Mouse (Mus musculus) kidney, adult 2 months (tissue): ENCODE measurements around the gene Kalrn. TPM values are rescaled to one million over a fixed set of nuclear protein-coding genes. Genes with fewer than 3 reads are reported as not detected.
A peak's percentile ranks its signal among the peaks of the same experiment; 100 is the strongest.

Experiments used
- DNase-seq: peaks from one replicate; pipeline ENCODE4 v3.0.0; 2021
- H3K27ac ChIP-seq: fragments of 200-500 bp; 2 replicates; pipeline ENCODE4 v1.5.1; 2012; ENCODE audit warnings: low read depth, low read length, control low read depth, inconsistent platforms; ENCODE audit not compliant: insufficient read depth
- H3K27me3 ChIP-seq: fragments of 200-500 bp; replicated peaks from 2 replicates; pipeline ENCODE4 v1.6.1; 2012; ENCODE audit warnings: mild to moderate bottlenecking, moderate library complexity, low read length, inconsistent platforms; ENCODE audit not compliant: control insufficient read depth, insufficient read depth
- H3K36me3 ChIP-seq: fragments of 200-500 bp; 2 replicates; pipeline ENCODE4 v1.6.1; 2012; ENCODE audit warnings: mild to moderate bottlenecking, moderate library complexity, low read length, inconsistent platforms; ENCODE audit not compliant: control insufficient read depth, insufficient read depth
- H3K4me1 ChIP-seq: fragments of 200-500 bp; 2 replicates; pipeline ENCODE4 v1.6.1; 2011; ENCODE audit warnings: low read length; ENCODE audit not compliant: control insufficient read depth, insufficient read depth
- H3K4me3 ChIP-seq: fragments of 200-500 bp; 2 replicates; pipeline ENCODE4 v1.5.1; 2011; ENCODE audit warnings: mild to moderate bottlenecking, low read depth, low read length, control low read depth; ENCODE audit not compliant: insufficient read depth
- CTCF ChIP-seq: fragments of 200-500 bp; conservative IDR thresholded peaks from 2 replicates; pipeline ENCODE4 v1.5.1; 2011; ENCODE audit warnings: low read depth, mild to moderate bottlenecking, control low read depth, low read length, moderate library complexity, mixed read lengths; ENCODE audit not compliant: insufficient read depth, insufficient read length
- POLR2A ChIP-seq: fragments of 200-500 bp; IDR thresholded peaks from one replicate; pipeline ENCODE4 v1.6.1; 2011; ENCODE audit warnings: low read depth, low read length, control low read depth
- WGBS: fragments of 180-500 bp; shearing (Covaris S2); methylation state at CpG from one replicate; pipeline ENCODE4 v1.1.7; 2018; 5-methylcytosine and 5-hydroxymethylcytosine counted together
- polyA plus RNA-seq: library from polyadenylated mRNA; depleted of rRNA; stranded (reverse); fragments of >200 nt; gene quantifications from 2 replicates; pipeline ENCODE4 v1.2.3, GENCODE M21; 2012

Kalrn gene
- polyA plus RNA-seq, 1 experiment: 8.6 TPM

- Histone ChIP-seq H3K36me3 (no peaks in the 10 kb centered on the region), H3K27me3 (no peaks in the 10 kb centered on the region), H3K27ac (no peak overlapping the region), H3K4me3 (no peak overlapping the region), H3K4me1 (no peaks in the 10 kb centered on the region)
- TF ChIP-seq POLR2A: no peak
- whole genome bisulfite sequencing: 21% methylated on average over 3 of the region's 3 CpGs
- DNase-seq: no peak
Measured at GRCm38 (mm10) chr16:34595294-34595693, 22.0 kb upstream of the Kalrn start.

- Histone ChIP-seq H3K27me3 (no peaks in the 10 kb centered on the region), H3K36me3 (no peaks in the 10 kb centered on the region), H3K27ac (no peak overlapping the region), H3K4me1 (no peaks in the 10 kb centered on the region), H3K4me3 (no peak overlapping the region)
- no peak for DNase-seq
- WGBS: 61% methylated on average over 8 of the region's 8 CpGs
- TF ChIP-seq POLR2A: no peak
- TF ChIP-seq CTCF: no peak
Measured at GRCm38 (mm10) chr16:34594597-34595262, 21.4 kb upstream of the Kalrn start.

DNA sequence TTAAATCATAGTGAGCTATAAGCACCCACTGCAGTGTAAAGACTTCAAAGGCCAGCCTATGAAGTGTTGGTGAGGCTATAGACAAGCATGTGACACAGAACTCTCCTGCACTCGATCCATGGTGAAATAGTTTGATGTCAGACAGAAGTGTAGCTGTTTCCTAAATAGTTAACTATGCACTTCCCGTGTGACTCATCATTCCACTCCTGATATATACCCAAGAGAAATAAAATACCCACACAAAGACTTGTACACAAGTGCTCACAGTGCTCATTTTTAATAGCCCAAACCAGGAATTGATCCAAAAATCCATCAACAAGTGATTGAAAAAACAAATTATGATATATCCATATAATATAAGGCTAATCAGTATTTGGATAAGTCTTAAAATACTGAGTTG, 19.4 kb upstream of the Kalrn start:
- WGBS: 61% methylated on average over 2 of the region's 2 CpGs
- no peak for DNase-seq
- Histone ChIP-seq H3K27ac (no peak overlapping the region), H3K4me1 (no peaks in the 10 kb centered on the region), H3K36me3 (no peaks in the 10 kb centered on the region), H3K4me3 (no peak overlapping the region), H3K27me3 (no peaks in the 10 kb centered on the region)
- TF ChIP-seq POLR2A (no peak), CTCF (no peak)

GRCm38 (mm10) chr16:34591934-34592333, 18.6 kb upstream of the Kalrn start:
- Histone ChIP-seq H3K27ac (no peak overlapping the region), H3K27me3 (no peaks in the 10 kb centered on the region), H3K4me1 (no peaks in the 10 kb centered on the region), H3K4me3 (no peak overlapping the region), H3K36me3 (no peaks in the 10 kb centered on the region)
- WGBS: 96% methylated on average over 1 of the region's 1 CpGs
- TF ChIP-seq CTCF (no peak), POLR2A (no peak)
- no peak for DNase-seq

DNA sequence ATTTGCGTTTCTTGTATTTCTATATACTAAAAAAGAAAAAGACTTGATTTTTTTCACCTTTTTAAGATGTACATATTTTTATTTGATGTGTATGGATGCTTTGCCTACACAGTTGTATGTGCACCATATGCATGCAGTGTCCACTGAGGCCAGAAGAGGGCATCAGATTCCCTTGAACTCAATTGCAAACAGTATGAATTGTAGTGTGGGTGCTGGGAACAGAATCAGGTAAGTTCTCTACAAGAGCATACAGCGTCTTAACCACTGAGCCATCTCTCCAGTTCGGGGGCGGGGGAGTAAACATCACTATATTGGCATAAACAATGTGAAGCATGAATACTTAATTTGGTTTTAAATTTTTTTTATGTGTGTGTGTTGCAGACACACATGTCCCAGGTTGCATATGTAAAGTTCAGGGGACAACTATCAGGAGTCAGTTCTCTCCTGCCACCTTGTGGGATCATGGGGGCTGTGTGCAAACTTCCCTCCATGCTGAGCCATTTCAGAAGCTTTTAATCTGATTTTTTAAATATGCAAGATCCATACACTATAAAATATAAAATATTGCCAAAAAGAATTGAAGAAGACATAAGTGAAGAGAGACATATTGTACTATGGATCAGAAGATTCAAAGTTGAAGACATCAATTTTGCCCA, 6.5 kb upstream of the Kalrn start:
- Histone ChIP-seq H3K27ac (no peak overlapping the region), H3K27me3 (no peaks in the 10 kb centered on the region)
- no peak for TF ChIP-seq CTCF

GRCm38 (mm10) chr16:34573856-34574491, 642 bp upstream of the Kalrn start:
- peaks cover 3% of the 10 kb centered on the region; the same call in 1 of the 2 replicates for H3K4me1 ChIP-seq
- TF ChIP-seq POLR2A: no peak
- no peak for TF ChIP-seq CTCF
- peak overlapping the region; percentile 61 for H3K4me3 ChIP-seq
- no peak overlapping the region for H3K27ac ChIP-seq
- DNase-seq: no peak
- H3K27me3 ChIP-seq: no peaks in the 10 kb centered on the region
- no peaks in the 10 kb centered on the region for H3K36me3 ChIP-seq
- WGBS: 3% methylated on average over 41 of the region's 42 CpGs

More for the DNA sequence above, 6.5 kb upstream of the Kalrn start:
- Histone ChIP-seq H3K4me3 (no peak overlapping the region), H3K4me1 (no peaks in the 10 kb centered on the region), H3K36me3 (no peaks in the 10 kb centered on the region)
- DNase-seq: no peak
- over 99% methylated on average over 4 of the region's 4 CpGs for WGBS

DNA sequence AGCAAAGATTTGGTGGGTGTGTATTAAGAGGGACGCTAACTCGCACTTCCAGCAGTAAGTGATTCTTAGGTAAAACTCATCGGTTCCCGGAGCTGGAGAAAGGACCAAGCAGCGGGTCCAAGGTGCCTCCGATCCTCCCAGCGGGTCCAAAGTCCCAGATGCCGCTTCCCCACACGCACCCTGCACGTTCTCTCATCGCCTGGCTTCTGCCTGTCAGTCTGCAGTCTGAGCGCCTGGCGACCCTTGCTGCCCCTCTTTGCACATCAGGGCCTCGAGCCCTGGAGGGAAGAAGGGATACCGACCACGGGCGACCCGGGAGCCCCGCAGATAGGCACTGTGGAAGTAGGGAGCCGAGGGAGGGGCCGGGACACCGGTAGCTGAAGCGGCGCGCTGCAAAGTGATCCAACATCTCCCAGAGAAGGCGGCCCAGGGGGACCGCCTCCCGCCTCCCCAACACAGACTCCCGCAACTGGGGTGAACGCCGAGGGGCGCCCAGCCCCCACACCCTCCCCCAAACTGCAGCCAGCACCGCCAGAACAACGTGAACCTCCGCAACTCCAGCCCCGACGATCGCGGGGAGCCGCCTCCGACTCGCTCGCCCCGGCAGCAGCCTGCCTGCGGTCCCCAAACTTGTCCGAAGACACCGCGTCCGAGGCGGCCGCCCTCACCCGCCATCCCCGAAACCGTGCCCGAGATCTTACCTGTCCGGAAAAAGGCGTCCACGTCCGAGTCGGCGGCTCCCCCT, 754 bp downstream of the Kalrn start:
- Histone ChIP-seq H3K27ac (no peak overlapping the region), H3K27me3 (no peaks in the 10 kb centered on the region), H3K36me3 (no peaks in the 10 kb centered on the region), H3K4me3 (peak overlapping the region; percentile 61), H3K4me1 (peaks cover 3% of the 10 kb centered on the region; the same call in 1 of the 2 replicates)
- peak; percentile 80 for DNase-seq
- WGBS: 1% methylated on average over 61 of the region's 61 CpGs
- TF ChIP-seq CTCF (no peak), POLR2A (no peak)
